8 mouse cellular contexts compared by ENCODE assay signal in genomic region chr2:152330858-152331423, GRCm38 (mm10). TPM values are rescaled to one million over a fixed set of nuclear protein-coding genes. Genes with fewer than 3 reads are reported as not detected.
DNase-seq lines count a peak whose midpoint lies in the region; ATAC-seq lines count a peak whose summit lies in the region.

No protein-coding gene starts in this region.

- WGBS in stomach, embryonic 16.5 days = 52% methylated on average over 7 of the region's 7 CpGs

- no peaks in the 10 kb centered on the region for H3K27me3 ChIP-seq in stomach, embryonic 16.5 days (ENCODE audit: control insufficient read depth, insufficient read depth, low read length)

- H3K9ac ChIP-seq in stomach, embryonic 16.5 days (ENCODE audit: low read length) = peak overlapping the region; percentile 91

- peaks cover 14% of the 10 kb centered on the region for H3K4me1 ChIP-seq in stomach, embryonic 16.5 days (ENCODE audit: control insufficient read depth, insufficient read depth, low read length)

- H3K4me2 ChIP-seq in stomach, embryonic 16.5 days (ENCODE audit: low read depth, low read length) = peak overlapping the region; percentile 63

- no peaks in the 10 kb centered on the region for H3K9me3 ChIP-seq in stomach, embryonic 16.5 days (replicated peaks; ENCODE audit: control insufficient read depth, low read length)

- H3K27ac ChIP-seq in stomach, embryonic 16.5 days (ENCODE audit: low read length) = no peak overlapping the region

- DNase-seq in adrenal gland, postnatal 14 days = peak; percentile 38
- no peak for DNase-seq in adrenal gland, postnatal 4 days (ENCODE audit: low spot score in 2 of 2)
- peak; percentile 14 for DNase-seq in thymus, postnatal 0 days (ENCODE audit: low spot score)
- no peak for DNase-seq in thymus, postnatal 14 days
- DNase-seq in liver = peak; percentile 44
- no peak for DNase-seq in cerebellum, postnatal 25 days
- DNase-seq in Muller cell, postnatal 12 days (ENCODE audit: inconsistent ontology term) = no peak

- 0 out of 2 replicates have a peak, but pooled peaks cover 3% of the 10 kb centered on the region for H3K36me3 ChIP-seq in stomach, embryonic 16.5 days (ENCODE audit: control insufficient read depth, insufficient read depth, low read length)

- peak overlapping the region; percentile 73 for H3K4me3 ChIP-seq in stomach, embryonic 16.5 days (replicated peaks; ENCODE audit: low read length)

- no peak for ATAC-seq in stomach, embryonic 16.5 days (ENCODE audit: insufficient read depth, low FRiP score)

RNA-seq across cellular contexts. Expression of gene Rbck1, which starts 1.5 kb away (rescaled TPM):
- total RNA-seq in adrenal gland, postnatal 14 days (2021) = 104 and 107 TPM in 2 replicates
- total RNA-seq in adrenal gland, postnatal 4 days (2021) = 100 to 1,000 TPM; 139 TPM
- 131 and 138 TPM in 2 replicates for polyA plus RNA-seq in thymus, postnatal 0 days (2015; fragmentation: Nextera tagmentation; extraction: Ambion mirVana)
- 72.6 and 75.2 TPM in 2 replicates for polyA plus RNA-seq in stomach, embryonic 16.5 days (2015; fragmentation: Nextera tagmentation; extraction: Ambion mirVana)

RNA-seq across cellular contexts. Expression of gene Trib3, which starts 12.9 kb away (rescaled TPM):
- 4.5 and 6.0 TPM in 2 replicates for total RNA-seq in adrenal gland, postnatal 14 days (2021)
- total RNA-seq in adrenal gland, postnatal 4 days (2021) = 1 to 10 TPM; 4.3 to 4.9 TPM
- 1.4 and 1.6 TPM in 2 replicates for polyA plus RNA-seq in thymus, postnatal 0 days (2015; fragmentation: Nextera tagmentation; extraction: Ambion mirVana)
- polyA plus RNA-seq in stomach, embryonic 16.5 days (2015; fragmentation: Nextera tagmentation; extraction: Ambion mirVana) = 2.4 and 2.8 TPM in 2 replicates

RNA-seq across cellular contexts. Expression of gene Tbc1d20, which starts 37.3 kb away (rescaled TPM):
- 145 and 149 TPM in 2 replicates for total RNA-seq in adrenal gland, postnatal 14 days (2021)
- 100 to 1,000 TPM in 1 of 2 experiments, 10 to 100 TPM in 1; 93.0 to 101 TPM for total RNA-seq in adrenal gland, postnatal 4 days (2021)
- 28.5 and 31.1 TPM in 2 replicates for polyA plus RNA-seq in thymus, postnatal 0 days (2015; fragmentation: Nextera tagmentation; extraction: Ambion mirVana)
- polyA plus RNA-seq in stomach, embryonic 16.5 days (2015; fragmentation: Nextera tagmentation; extraction: Ambion mirVana) = 35.8 and 38.9 TPM in 2 replicates

RNA-seq across cellular contexts. Expression of gene Nrsn2, which starts 45.5 kb away (rescaled TPM):
- total RNA-seq in adrenal gland, postnatal 14 days (2021) = 2.8 and 3.0 TPM in 2 replicates
- 1 to 10 TPM; 4.4 to 4.5 TPM for total RNA-seq in adrenal gland, postnatal 4 days (2021)
- polyA plus RNA-seq in thymus, postnatal 0 days (2015; fragmentation: Nextera tagmentation; extraction: Ambion mirVana) = not detected in 2 replicates
- polyA plus RNA-seq in stomach, embryonic 16.5 days (2015; fragmentation: Nextera tagmentation; extraction: Ambion mirVana) = 1.8 and 2.3 TPM in 2 replicates

Comparison
In these comparisons a context has a peak if more than half of its experiments do, and no peak if none do; other contexts are left out.
1. DNase-seq: peak in adrenal gland, postnatal 14 days (single experiment), thymus, postnatal 0 days (single experiment) and liver (single experiment); none in adrenal gland, postnatal 4 days (0 of 2), thymus, postnatal 14 days (single experiment), cerebellum, postnatal 25 days (0 of 2) and Muller cell, postnatal 12 days (single experiment).